Mouse (Mus musculus): Measurements from ENCODE around the gene Cldn1. TPM values are rescaled to one million over a fixed set of nuclear protein-coding genes. Genes with fewer than 3 reads are reported as not detected.

Gene Cldn1
- total RNA-seq (2021) = 1 to 10 TPM; 1.5 to 1.6 TPM
- long read RNA-seq, experiment 1 = 0 reads
- long read RNA-seq, experiment 2 = 0 reads

DNA sequence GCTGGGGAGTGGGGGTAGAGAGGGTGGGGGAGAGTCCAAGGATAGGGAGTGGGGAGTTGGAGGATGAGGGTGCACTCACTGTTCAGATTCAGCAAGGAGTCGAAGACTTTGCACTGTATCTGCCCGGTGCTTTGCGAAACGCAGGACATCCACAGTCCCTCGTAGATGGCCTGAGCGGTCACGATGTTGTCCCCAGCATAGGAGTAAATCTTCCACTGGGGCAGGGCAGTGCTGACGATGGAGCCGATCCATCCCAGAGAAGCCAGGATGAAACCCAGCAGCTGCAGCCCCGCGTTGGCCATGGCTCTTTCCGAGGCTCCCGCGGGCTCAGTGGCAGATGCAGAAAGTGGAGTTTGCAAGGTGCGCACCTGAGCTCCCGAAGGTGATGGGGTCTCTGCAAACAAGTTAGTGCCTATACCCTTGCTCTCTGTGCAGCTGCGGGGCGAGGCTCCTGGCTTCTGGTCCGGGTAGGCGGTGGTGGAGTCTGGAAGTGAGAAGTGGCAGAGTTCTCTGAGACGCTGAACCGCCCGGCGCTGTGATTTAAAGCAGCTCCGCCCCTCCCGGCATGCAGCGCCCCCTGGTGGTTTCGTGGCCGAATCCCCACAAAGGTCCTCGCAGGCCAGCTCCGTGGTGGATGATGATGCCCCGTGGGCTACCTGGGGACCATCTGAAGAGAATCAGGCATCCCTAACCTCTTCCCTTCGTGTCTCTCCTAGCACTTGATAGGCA lies at the start of gene Cldn1:
TSS of gene Cldn1 (minus strand) at position 517 of the 729 bp plus-strand sequence.
- H3K4me3 ChIP-seq = peak within 1 kb of the TSS; percentile 61
- no peak within 1 kb of the TSS for H3K27ac ChIP-seq
- peak; percentile 87 for DNase-seq
- peak; percentile 88 for TF ChIP-seq CTCF (IDR thresholded peaks at IDR 0.05)
- intact Hi-C loops (cut with DNase I) = loop anchor here (1.0 to 5.0 kb wide), 2 partner anchors 137 to 404 kb away; no protein-coding TSS in a partner anchor

DNA sequence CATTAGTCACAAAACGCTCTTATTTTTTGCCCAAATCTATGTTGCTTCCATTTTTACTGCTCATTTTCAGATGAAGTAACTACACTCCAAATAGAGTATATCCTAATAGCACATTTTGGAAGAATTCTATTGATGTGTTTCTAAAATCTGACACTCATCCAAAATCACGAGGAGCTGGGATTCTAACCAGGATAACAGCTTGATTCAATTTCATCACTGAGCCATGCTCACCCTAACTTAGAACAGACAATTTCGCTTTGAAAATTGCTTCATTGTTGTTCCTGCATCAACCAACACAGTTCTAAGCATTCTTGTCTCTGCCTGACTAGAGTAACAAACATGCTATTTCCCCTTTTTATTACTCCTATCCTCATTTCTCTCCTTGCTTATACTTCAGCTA lies 47.0 kb upstream of the Cldn1 start:
- no peak overlapping the region for H3K27ac ChIP-seq
- no peak overlapping the region for H3K4me3 ChIP-seq
- TF ChIP-seq CTCF (IDR thresholded peaks at IDR 0.05) = no peak
- no peak for DNase-seq
- intact Hi-C loops (cut with DNase I) = no loop called here

DNA sequence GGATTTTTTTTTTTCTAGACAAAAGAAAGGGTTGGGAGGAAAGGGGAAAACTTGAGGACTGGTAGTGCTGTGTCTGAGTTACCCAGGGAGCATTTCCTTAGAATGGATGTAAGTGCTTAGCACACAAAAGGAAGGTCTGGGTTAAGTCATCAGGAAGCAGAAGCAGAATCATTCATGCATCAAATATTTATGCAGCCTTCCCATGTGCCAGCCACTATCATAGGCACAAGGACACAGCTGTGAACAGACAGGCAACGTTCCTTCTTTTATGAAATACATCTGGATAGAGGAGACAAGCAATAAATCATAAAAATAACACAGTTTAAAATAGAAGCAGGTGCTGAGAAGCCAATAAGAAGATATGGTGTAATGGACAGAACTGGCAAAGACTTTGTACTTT lies 32.4 kb upstream of the Cldn1 start:
- no peak for DNase-seq
- intact Hi-C loops (cut with DNase I) = no loop called here

DNA sequence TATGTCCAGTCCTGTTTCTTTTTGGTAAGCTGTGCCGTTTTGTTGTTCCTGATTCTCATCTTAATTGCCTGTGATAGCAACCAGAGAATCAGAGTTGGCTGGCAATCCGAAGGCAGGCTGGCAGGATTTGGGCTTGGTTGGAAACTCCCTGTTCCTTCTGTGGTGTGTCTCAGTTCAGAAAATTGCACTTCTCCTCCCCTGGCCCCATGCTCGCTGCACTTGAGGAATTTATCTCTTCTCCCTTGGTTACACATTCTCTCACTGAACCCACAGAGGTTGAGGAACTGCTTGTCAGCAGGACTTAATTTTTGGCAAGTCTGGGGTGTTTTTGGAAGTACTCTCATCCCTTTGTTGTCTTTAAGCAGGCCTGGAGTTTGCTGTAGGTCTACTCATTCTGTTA lies 29.3 kb upstream of the Cldn1 start:
- intact Hi-C loops (cut with DNase I) = no loop called here
- Histone ChIP-seq H3K27ac (no peak overlapping the region), H3K4me3 (no peak overlapping the region)
- no peak for TF ChIP-seq CTCF (IDR thresholded peaks at IDR 0.05)
- DNase-seq = peak; percentile 18

More for the DNA sequence above, 32.4 kb upstream of the Cldn1 start:
- TF ChIP-seq CTCF (IDR thresholded peaks at IDR 0.05) = no peak
- H3K4me3 ChIP-seq = no peak overlapping the region
- no peak overlapping the region for H3K27ac ChIP-seq

DNA sequence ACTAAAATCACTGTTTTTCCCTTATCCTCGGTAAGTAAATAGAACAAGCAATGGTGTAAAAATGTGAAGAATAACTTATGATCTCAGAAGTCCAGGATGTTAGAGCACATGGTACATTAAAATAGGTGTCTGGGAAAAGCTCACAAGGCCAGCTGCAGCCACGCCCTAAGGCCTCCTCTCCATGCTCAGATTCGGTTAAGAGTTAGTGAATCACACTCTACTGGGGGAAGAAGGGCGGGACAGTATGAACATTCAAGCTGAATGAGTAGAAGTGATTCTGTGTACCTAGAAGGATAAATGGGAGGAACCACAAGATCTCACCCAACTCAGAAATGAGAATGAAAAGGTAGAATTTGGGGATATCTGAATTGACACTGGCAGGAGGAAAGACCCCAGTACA lies 28.9 kb upstream of the Cldn1 start:
- no peak overlapping the region for H3K27ac ChIP-seq
- no peak for TF ChIP-seq CTCF (IDR thresholded peaks at IDR 0.05)
- no peak overlapping the region for H3K4me3 ChIP-seq
- intact Hi-C loops (cut with DNase I) = no loop called here
- DNase-seq = no peak

DNA sequence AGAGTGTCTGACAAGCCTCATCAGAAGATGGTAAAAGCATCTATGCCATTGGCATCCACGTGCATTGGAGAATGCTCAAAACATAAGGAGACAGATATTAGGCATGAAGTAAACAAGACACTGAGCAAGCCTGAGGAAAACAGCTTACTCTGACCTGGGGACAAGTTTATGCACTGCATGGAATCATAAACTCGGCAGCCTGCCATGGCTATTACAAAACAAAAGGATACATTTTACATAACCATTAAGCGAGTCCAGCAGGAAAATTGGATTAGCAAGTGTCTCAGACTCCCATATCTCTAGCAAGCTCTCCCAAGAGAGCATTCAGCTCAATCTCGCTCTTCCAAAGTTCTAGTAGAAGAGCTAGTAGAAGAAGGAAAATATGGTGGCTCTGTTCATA lies 19.3 kb upstream of the Cldn1 start:
- Histone ChIP-seq H3K27ac (no peak overlapping the region), H3K4me3 (no peak overlapping the region)
- no peak for TF ChIP-seq CTCF (IDR thresholded peaks at IDR 0.05)
- DNase-seq = no peak
- intact Hi-C loops (cut with DNase I) = no loop called here

DNA sequence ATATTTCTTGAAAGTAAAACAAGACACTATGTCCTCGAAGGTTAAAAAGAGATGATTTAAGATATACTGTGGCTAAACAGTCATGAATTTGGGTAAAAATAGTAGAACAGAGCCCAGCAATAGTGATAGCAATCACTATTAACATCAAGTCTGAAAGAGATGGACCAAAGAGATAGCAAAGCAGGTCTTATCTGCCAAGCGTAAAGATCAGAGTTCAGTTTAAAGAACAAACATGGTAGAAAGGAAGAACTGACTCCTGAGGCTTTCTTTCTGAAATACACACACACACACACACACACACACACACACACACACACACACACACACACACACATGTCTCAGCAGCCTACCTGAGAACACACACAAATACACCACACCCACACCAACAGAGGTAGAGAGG lies 14.5 kb upstream of the Cldn1 start:
- TF ChIP-seq CTCF (IDR thresholded peaks at IDR 0.05) = no peak
- intact Hi-C loops (cut with DNase I) = no loop called here
- Histone ChIP-seq H3K27ac (no peak overlapping the region), H3K4me3 (no peak overlapping the region)
- no peak for DNase-seq

DNA sequence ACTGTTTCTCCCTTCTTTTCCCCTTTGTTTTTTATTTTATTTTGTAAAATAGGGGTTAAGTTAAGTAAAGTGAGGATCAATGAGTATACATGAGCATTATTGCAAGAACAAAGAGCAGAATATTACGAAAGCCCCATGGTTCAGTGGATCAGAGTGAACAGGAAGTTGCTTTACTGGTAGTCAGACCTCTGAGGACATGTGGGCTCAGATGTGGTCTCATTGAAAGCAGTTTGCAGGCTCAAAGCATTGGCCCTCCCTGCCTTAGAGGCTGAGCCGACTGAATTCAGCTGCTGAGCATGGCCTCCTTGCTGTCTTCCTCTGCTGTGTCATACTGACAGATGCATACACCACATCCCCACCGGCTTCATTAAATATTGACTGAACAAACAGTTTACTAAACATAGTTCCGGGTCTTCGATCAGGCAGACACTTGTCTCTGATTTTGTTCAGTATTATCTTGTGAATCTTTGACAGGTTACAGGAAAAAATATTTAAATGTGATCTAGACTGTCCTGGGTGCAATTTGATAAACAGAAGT lies 12.5 kb upstream of the Cldn1 start:
- Histone ChIP-seq H3K4me3 (no peak overlapping the region), H3K27ac (no peak overlapping the region)
- intact Hi-C loops (cut with DNase I) = no loop called here
- no peak for DNase-seq
- no peak for TF ChIP-seq CTCF (IDR thresholded peaks at IDR 0.05)

DNA sequence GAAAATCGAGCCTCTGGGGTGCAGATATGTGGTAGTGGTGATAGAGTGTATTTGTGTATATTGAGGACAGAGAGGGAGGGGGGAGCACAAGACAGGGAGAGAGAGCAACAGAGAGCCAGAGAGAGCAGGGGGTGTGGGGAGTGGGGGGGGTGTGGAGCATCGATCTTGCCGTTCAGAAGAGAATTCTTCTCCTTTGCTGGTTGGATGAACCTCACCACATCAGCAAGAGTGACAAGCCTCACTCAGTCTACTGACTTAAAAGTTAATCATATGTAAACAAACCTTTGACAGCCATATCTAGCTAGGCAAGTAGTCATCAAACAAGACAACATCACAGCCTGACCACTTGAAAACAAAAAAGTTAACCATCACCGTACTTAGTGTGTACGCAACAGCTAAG lies 5.5 kb upstream of the Cldn1 start:
- DNase-seq = no peak

DNA sequence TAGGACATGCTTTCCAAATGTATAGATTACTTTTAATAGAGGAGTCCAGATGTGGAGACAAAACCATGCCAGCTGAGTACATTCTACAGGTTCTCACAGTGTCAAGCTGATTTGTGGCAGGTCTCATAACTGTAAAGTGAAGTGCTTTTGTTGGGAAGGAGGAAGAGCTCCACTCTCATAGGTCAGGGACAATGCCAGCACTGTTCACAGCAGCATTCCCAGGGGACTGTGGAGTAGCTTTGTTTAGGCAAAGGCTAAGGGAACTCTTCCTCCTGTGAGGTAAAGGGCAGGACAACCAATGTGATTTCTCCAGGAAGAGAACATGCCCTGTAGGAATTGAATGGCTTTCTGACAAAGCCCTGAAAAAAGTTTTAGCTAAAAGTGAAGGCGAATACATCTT lies 1.5 kb downstream of the Cldn1 start:
- H3K4me3 ChIP-seq = no peak overlapping the region
- no peak for DNase-seq
- no peak for TF ChIP-seq CTCF (IDR thresholded peaks at IDR 0.05)
- intact Hi-C loops (cut with DNase I) = loop anchor here (5.0 kb wide), 1 partner anchor 403 kb away; no protein-coding TSS in a partner anchor
- no peak overlapping the region for H3K27ac ChIP-seq

More for the DNA sequence above, 5.5 kb upstream of the Cldn1 start:
- Histone ChIP-seq H3K27ac (no peak overlapping the region), H3K4me3 (no peak overlapping the region)
- intact Hi-C loops (cut with DNase I) = no loop called here
- no peak for TF ChIP-seq CTCF (IDR thresholded peaks at IDR 0.05)

DNA sequence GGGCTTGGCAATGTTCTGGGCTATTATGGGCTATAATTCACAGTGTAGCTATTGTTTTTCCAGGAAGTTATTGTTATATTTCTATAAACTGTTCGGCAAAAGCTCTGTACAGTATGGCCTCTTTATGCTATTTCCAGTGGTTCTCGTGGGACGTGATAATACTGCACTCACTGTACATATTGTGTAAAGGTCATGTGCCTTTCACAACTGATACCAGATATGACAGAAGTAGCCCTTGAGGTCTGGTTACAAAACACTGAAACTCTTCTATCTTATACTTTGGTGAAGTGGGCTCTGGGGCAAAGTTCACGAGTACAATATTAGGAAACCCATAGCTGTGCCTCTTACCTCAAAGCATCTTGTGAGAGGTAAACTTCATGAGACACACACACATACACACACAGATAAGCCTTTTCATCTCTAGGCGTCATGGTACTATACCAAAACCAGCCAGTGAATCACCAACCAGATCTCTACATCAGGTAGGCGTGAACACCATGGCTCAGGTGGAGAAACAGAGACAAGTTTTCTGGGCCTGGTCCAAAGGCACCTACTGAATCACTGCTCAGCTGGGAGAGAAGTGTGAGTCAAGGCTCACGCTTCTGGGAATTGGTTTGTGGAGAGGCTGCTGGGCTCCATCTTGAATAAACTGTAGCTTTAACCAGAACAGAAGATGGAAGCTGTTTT lies 2.5 kb downstream of the Cldn1 start:
- TF ChIP-seq CTCF (IDR thresholded peaks at IDR 0.05) = no peak
- H3K27ac ChIP-seq = no peak overlapping the region
- no peak overlapping the region for H3K4me3 ChIP-seq
- DNase-seq = no peak
- intact Hi-C loops (cut with DNase I) = no loop called here

DNA sequence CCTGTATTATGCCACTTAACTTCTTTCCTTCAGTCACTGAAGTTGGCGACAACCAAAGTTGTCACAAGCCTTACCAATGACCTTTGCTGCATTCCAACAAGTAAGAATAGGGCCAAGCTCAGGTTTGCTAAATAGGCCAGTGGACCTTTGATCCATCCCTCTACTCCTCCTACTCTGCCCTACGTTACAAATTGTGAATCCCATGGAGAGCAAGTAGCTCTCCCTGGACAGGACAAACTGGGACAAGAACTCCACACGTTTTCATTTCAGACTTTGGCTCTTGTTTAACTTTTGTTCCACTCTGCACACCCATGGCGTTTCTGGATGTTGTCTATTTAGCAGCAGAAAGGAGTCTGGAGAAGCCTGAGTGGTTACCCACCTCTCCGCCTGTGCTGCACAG lies 3.5 kb downstream of the Cldn1 start:
- TF ChIP-seq CTCF (IDR thresholded peaks at IDR 0.05) = no peak
- DNase-seq = no peak
- intact Hi-C loops (cut with DNase I) = no loop called here
- Histone ChIP-seq H3K27ac (no peak overlapping the region), H3K4me3 (no peak overlapping the region)

DNA sequence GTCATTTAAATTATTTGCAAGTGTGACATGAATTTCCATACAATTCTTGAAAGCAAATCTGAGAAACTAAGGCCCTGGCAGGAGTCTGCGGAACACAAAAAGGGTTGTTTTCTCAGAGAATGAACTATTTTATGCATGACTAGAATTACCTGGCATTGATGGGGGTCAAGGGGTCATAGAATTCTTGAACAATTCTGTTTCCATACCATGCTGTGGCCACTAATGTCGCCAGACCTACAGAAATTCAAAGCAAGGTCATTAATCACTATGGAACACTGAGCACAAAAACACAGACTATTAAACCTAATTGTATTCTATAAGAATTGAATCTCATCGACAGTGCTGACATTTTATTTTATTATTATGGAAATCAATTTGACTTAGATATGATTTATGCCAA lies 10.9 kb downstream of the Cldn1 start:
- no peak for DNase-seq
- Histone ChIP-seq H3K4me3 (no peak overlapping the region), H3K27ac (no peak overlapping the region)
- TF ChIP-seq CTCF (IDR thresholded peaks at IDR 0.05) = no peak
- intact Hi-C loops (cut with DNase I) = no loop called here

All from gastrocnemius, adult 2 months (tissue).